Mouse (Mus musculus): ENCODE data around the gene Cpm. TPM values are rescaled to one million over a fixed set of nuclear protein-coding genes. Genes with fewer than 3 reads are reported as not detected.

The Cpm gene
- total and polyA plus RNA-seq, 2 experiments from 2014 or later, result 2.3 to 2.4 TPM

DNA sequence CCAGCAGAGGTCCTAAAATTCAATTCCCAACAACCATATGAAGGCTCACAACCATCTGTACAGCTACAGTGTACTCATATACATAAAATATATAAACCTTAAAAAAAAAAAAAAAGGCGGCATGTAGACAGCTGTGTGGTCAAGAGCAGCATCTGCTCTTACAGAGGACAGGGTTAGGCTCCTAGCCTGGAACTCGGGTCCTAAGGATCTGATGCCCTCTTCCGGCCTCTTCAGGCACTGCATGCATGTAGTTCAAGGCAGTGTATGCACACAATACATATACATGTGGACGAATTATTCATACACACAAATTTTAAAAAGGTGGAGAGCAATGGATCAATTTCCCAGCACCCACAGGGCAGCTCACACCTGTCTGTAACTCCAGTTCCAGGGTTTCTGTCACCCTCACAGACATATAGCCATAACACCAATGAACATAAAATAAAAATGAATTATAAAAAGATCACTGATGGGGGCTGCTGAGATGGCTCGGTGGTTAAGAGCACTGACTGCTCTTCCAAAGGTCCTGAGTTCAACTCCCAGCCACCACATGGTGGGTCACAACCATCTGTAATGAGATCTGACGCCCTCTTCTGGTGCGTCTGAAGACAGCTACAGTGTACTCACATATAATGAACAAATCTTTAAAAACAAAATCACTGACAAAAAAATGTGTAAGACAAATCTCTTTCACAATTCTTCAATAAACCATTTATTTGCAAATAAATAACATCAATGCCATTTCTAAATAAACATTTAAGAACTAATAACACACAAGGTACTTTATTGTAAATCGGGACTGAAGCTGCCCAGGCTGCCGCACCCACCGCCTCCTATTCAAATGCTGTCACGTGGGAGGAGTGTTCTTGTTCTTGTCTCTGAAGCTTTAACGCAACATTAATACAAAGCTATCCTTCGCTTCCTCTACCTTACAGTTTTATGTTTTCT is 59.2 kb downstream of the Cpm start:
- DNase-seq (ENCODE audit: low spot score), result peak; percentile 35
- Histone ChIP-seq H3K36me3 (ENCODE audit: insufficient read depth, low read length) (peaks cover 34% of the 10 kb centered on the region), H3K27me3 (ENCODE audit: insufficient read depth, low read length) (no peaks in the 10 kb centered on the region), H3K27ac (no peak overlapping the region), H3K4me2 (ENCODE audit: low read depth, low read length) (no peak overlapping the region), H3K4me1 (ENCODE audit: insufficient read depth, low read length) (no peaks in the 10 kb centered on the region), H3K9ac (replicated peaks; ENCODE audit: low read length) (no peak overlapping the region), H3K9me3 (ENCODE audit: low read length) (no peaks in the 10 kb centered on the region), H3K4me3 (ENCODE audit: low read length) (no peak overlapping the region)
- TF ChIP-seq CTCF (IDR thresholded peaks at IDR 0.05; ENCODE audit: low read depth), result peak; percentile 50
- ATAC-seq, result peak; percentile 53; the same call in 1 of the 2 replicates
- WGBS, result 87% methylated on average over 13 of the region's 13 CpGs

DNA sequence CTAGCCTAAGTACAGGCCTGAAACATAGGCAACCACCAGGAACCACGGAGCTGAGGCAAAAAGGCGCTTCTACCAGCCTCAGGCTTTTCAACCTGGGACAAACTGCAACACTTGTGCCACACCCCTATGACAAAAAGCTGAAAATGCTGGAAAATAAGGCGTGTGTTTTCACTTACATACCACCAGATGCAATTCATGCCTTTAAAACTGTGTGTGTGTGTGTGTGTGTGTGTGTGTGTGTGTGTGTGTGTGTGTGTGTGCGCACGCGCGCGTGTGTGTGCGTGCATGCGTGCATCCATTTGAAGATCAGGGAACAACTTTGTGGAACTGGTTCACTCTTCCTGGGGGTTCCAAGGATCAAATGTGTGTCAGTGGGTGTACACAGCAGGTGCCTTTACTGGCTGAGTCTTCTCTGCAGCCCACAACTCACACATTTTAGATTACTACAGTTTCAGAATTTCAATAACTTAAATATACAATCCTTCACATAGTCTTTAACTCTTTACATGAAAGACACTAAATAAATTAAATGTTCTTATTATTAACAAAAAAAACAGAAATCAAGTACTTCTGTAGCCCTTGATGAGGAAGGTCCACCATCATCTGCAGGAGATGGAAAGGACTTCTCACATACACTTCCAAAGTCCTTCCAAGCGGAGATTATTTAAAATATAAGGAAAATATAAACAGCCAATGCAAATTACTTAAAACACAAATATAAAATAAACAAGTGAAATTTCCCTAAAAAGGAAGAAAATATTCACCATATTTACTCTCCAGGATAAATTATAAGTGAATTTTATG is 60.2 kb downstream of the Cpm start:
- Histone ChIP-seq H3K9ac (replicated peaks; ENCODE audit: low read length) (no peak overlapping the region), H3K4me1 (ENCODE audit: insufficient read depth, low read length) (no peaks in the 10 kb centered on the region), H3K4me2 (ENCODE audit: low read depth, low read length) (no peak overlapping the region), H3K27ac (no peak overlapping the region), H3K4me3 (ENCODE audit: low read length) (no peak overlapping the region), H3K36me3 (ENCODE audit: insufficient read depth, low read length) (peaks cover 38% of the 10 kb centered on the region), H3K9me3 (ENCODE audit: low read length) (no peaks in the 10 kb centered on the region), H3K27me3 (ENCODE audit: insufficient read depth, low read length) (no peaks in the 10 kb centered on the region)
- no peak for TF ChIP-seq CTCF (IDR thresholded peaks at IDR 0.05; ENCODE audit: low read depth)
- DNase-seq (ENCODE audit: low spot score) (no peak), ATAC-seq (no peak)
- WGBS, result 98% methylated on average over 11 of the region's 11 CpGs

DNA sequence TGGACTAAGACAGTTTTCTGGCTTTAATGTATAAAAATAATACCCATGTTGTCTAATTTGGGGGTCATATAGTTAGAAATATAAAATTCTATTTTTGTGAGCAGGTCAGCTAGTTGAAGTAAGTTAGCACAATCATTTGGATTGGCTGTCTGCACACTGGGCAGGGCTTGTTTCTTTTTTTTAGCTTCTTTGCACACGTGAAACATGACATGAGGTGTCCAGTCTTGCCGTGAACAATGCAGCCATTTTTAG is 60.7 kb downstream of the Cpm start:
- Histone ChIP-seq H3K9me3 (ENCODE audit: low read length) (no peaks in the 10 kb centered on the region), H3K27ac (no peak overlapping the region), H3K4me1 (ENCODE audit: insufficient read depth, low read length) (no peaks in the 10 kb centered on the region), H3K9ac (replicated peaks; ENCODE audit: low read length) (no peak overlapping the region), H3K27me3 (ENCODE audit: insufficient read depth, low read length) (no peaks in the 10 kb centered on the region), H3K36me3 (ENCODE audit: insufficient read depth, low read length) (peaks cover 43% of the 10 kb centered on the region), H3K4me2 (ENCODE audit: low read depth, low read length) (no peak overlapping the region), H3K4me3 (ENCODE audit: low read length) (no peak overlapping the region)
- DNase-seq (ENCODE audit: low spot score) (no peak), ATAC-seq (no peak)
- TF ChIP-seq CTCF (IDR thresholded peaks at IDR 0.05; ENCODE audit: low read depth), result no peak
- 55% methylated on average over 2 of the region's 2 CpGs for WGBS

DNA sequence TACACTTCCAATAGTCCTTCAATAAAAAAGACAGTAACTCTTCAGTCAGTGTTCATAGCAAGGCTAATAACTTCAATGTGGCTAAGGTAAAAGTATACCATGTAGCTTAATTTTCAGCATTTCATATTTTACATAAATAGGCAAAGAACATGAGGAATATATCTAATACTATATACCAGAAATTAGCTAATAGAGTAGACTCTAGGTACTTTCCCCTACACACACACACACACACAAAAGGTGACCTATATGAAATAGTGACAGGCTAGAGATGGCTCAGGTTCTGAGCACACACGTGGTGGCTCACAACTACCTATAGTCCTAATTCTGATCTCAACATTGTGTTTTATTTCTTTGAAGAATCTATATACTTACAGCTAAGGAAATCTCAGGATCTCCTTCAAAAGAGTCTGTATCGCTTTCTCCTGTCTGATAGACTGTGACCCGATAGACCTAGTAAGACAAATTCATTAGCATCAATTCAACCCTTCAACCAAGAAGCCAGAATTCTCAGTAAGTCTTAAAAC is 61.5 kb downstream of the Cpm start:
- Histone ChIP-seq H3K36me3 (ENCODE audit: insufficient read depth, low read length) (peaks cover 51% of the 10 kb centered on the region), H3K4me3 (ENCODE audit: low read length) (no peak overlapping the region), H3K27me3 (ENCODE audit: insufficient read depth, low read length) (no peaks in the 10 kb centered on the region), H3K4me2 (ENCODE audit: low read depth, low read length) (no peak overlapping the region), H3K27ac (no peak overlapping the region), H3K9me3 (ENCODE audit: low read length) (no peaks in the 10 kb centered on the region), H3K4me1 (ENCODE audit: insufficient read depth, low read length) (no peaks in the 10 kb centered on the region), H3K9ac (replicated peaks; ENCODE audit: low read length) (no peak overlapping the region)
- DNase-seq (ENCODE audit: low spot score) (no peak), ATAC-seq (no peak)
- WGBS, result 94% methylated on average over 3 of the region's 3 CpGs
- TF ChIP-seq CTCF (IDR thresholded peaks at IDR 0.05; ENCODE audit: low read depth), result no peak

DNA sequence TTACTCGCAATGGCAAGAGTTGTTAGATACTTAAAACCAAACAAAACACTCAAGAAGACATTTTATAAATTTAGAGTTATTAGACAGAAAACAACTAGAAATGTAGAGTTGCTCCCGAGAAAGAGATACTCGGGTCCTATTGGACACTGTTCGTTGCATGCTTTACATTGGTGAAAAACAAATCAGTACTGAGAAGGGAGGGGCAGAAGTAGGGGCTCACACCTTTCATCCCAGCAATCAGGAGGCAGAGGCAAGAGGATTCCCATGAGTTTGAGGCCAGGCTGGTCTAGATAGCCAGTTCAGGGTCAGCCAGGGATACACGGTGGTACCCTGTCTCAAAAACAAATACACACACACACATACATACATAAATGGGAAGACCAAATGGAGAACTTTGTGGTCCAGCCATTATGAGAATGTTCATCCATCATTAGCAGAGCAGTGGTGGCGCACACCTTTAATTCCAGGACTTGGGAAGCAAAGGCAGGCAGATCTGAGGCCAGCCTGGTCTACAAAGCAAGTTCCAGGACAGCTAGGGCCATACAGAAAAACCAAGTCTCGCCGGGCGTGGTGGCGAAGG is 62.2 kb downstream of the Cpm start:
- DNase-seq (ENCODE audit: low spot score), result no peak
- no peak overlapping the region for H3K4me3 ChIP-seq (ENCODE audit: low read length)
- WGBS, result 92% methylated on average over 10 of the region's 10 CpGs
- H3K27ac ChIP-seq, result no peak overlapping the region
- ATAC-seq, result no peak
- no peaks in the 10 kb centered on the region for H3K4me1 ChIP-seq (ENCODE audit: insufficient read depth, low read length)
- H3K9me3 ChIP-seq (ENCODE audit: low read length), result no peaks in the 10 kb centered on the region
- H3K36me3 ChIP-seq (ENCODE audit: insufficient read depth, low read length), result peaks cover 57% of the 10 kb centered on the region
- H3K9ac ChIP-seq (replicated peaks; ENCODE audit: low read length), result no peak overlapping the region
- H3K27me3 ChIP-seq (ENCODE audit: insufficient read depth, low read length), result no peaks in the 10 kb centered on the region
- TF ChIP-seq CTCF (IDR thresholded peaks at IDR 0.05; ENCODE audit: low read depth), result no peak
- no peak overlapping the region for H3K4me2 ChIP-seq (ENCODE audit: low read depth, low read length)

DNA sequence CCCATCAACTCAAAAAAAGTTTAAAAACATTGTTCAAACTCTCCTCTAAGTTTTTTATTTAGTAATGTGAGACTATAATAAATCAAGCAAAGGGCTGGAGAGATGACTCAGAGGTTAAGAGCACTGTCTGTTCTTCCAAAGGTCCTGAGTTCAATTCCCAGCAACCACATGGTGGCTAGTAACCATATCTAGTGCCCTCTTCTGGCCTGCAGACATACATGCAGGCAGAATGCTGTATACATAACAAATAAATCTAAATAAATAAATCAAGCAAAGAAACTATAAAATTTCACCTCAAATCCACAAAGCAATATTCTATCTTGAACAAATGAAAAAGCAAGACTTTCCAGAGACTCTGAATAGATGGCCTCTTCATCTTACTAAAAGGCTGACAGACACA is 62.9 kb downstream of the Cpm start:
- H3K27ac ChIP-seq, result no peak overlapping the region
- H3K9me3 ChIP-seq (ENCODE audit: low read length), result no peaks in the 10 kb centered on the region
- peaks cover 64% of the 10 kb centered on the region for H3K36me3 ChIP-seq (ENCODE audit: insufficient read depth, low read length)
- H3K9ac ChIP-seq (replicated peaks; ENCODE audit: low read length), result no peak overlapping the region
- no peak overlapping the region for H3K4me3 ChIP-seq (ENCODE audit: low read length)
- 0 out of 2 replicates have a peak, but pooled peaks have one; percentile 8 for TF ChIP-seq CTCF (IDR thresholded peaks at IDR 0.05; ENCODE audit: low read depth)
- H3K4me2 ChIP-seq (ENCODE audit: low read depth, low read length), result no peak overlapping the region
- no peaks in the 10 kb centered on the region for H3K4me1 ChIP-seq (ENCODE audit: insufficient read depth, low read length)
- ATAC-seq (no peak), DNase-seq (ENCODE audit: low spot score) (no peak)
- no peaks in the 10 kb centered on the region for H3K27me3 ChIP-seq (ENCODE audit: insufficient read depth, low read length)

All from hindbrain, postnatal 0 days (tissue).